Mouse (Mus musculus): ENCODE measurements around the gene Nacad.

- TF ChIP-seq CTCF (IDR thresholded peaks at IDR 0.05; ENCODE audit: control insufficient read depth, insufficient read depth, low read length) = no peak
- TF ChIP-seq POLR2A (IDR thresholded peaks at IDR 0.05; ENCODE audit: borderline replicate concordance, control insufficient read depth, low read depth, low read length) = no peak
Observed at GRCm38 (mm10) chr11:6579361-6579760, 26.5 kb downstream of the Nacad start.

Measured in bone marrow, adult 2 months (tissue).